Mouse (Mus musculus) kidney, postnatal 36 days (tissue): ENCODE data around the gene Cd247.
A peak's percentile ranks its signal among the peaks of the same experiment; 100 is the strongest.

Experiments
- DNase-seq, 2 experiments: peaks; one replicate each; pipeline ENCODE4 v3.0.0; 2021 to 2022; ENCODE audit warnings: mixed read lengths in 2 of 2

Cd247 gene

DNA sequence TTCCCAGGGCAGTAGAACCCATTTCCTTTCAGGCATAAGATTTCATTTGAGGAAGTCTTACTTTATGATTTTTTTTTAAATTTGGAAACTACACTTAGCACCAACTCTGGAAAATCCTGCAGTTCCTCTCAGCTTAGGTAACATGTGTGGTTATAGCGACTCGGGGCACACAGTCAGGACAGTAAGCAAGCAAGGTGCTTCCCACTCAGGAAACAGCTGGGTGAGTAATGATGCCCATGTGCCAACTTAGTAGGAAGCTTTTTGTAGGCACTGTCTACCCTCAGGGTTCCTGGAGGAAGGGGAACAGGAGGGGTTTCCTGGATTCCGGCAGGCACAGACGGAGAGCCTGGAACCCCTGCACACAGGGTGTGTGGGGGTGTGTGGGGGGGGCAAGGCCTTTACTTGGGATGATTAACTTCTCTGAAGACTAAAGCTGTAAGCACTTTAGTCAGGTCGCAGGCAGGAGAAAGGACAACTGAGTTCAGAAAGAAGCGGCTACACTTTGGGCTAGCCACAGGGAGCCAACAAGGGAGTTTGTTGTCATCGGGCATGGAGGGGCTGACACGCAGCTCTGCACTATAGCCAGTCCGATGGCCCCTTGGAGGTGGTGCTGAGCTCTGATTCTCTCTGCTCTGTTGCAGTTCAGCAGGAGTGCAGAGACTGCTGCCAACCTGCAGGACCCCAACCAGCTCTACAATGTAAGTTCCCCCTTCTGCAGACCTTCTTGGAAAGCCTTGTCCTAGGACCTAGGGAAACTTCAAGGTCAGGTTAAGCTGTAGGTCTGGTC lies 67.5 kb downstream of the Cd247 start:
- DNase-seq, result peak in 1 of 2 experiments; percentile 23

GRCm38 (mm10) chr1:165857279-165857678 lies 68.8 kb downstream of the Cd247 start:
- DNase-seq, result no peak

- DNase-seq, result peak in 1 of 2 experiments; percentile 45
Measured at GRCm38 (mm10) chr1:165858356-165858755, 69.9 kb downstream of the Cd247 start.

DNA sequence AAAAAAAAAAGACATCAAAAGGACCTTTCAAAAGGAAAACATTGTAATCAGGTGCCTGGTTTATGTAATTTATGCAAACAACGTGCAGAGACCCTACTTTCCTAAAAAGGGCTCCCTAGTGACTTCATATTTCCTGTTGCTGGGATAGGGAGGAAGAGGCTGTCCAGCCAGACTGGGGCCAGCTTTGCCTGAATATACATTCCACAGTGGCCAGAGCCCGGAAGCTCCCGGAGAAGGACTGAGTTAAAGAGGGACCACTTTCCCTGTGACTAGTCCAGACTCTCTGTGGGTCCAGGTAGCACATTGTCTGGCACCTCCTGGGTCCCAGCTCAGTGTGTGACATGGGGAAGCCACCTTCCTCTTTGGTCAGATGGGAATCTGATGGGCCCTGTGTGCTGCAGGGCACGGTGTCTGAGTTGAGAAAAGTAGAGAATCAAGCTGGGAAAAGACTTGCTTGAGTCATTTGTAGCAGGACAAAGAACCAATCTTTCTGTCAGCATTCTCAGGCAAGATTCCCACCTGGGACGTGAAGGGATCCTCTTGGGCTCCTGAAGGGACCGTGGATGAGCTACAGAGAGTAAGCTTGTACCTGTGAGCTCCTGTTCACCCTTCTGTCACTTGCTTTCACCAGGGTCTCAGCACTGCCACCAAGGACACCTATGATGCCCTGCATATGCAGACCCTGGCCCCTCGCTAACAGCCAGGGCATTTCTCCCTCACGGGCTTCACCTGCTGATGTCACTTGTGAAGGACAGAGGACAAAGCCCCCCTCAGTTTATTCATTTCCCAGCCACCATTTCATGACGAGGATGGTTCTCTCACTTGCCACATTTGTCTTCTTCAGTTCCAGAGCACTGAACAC lies 72.1 kb downstream of the Cd247 start:
- DNase-seq, result no peak

DNA sequence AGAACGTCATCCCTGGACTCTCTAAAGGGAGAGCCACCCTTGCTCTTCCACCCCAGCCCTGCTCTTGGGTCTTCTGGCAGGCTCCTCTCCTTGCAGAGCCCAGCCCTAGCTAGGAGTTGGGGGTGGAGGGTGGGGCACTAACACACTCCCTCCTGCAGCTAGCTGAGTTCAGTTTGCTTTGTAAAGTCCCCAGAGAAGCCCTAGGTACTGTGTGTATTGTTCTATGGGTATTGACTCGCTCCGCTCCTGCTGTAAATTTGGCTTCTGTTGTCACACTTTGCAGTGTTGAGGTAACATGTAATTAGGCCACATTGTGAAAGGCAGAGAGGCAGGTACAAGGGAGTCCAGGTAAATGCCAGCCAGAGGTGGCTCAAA lies 72.7 kb downstream of the Cd247 start:
- no peak for DNase-seq

DNA sequence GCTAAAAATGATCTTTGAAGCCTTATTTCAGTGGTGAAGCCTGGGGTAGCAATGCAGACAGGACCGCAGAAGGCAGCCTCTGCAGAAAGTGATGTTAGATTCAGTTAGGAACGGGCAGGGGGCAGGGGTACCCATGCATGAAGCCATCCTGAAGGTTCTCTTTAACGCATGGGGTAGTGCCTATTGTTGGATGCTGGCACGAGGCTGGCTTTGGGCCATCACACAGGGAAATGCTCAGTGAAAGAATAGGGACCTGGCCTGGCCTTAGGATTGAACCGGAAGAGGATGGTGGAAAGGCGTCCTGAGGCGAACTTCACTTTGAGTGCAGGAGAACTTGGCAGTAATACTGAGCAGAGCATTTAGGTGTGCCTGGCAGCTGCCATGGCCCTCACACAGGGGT lies 73.6 kb downstream of the Cd247 start:
- no peak for DNase-seq

GRCm38 (mm10) chr1:165864864-165865795 lies 76.6 kb downstream of the Cd247 start:
- DNase-seq, result no peak

GRCm38 (mm10) chr1:165866630-165867280 lies 78.3 kb downstream of the Cd247 start:
- no peak for DNase-seq

DNA sequence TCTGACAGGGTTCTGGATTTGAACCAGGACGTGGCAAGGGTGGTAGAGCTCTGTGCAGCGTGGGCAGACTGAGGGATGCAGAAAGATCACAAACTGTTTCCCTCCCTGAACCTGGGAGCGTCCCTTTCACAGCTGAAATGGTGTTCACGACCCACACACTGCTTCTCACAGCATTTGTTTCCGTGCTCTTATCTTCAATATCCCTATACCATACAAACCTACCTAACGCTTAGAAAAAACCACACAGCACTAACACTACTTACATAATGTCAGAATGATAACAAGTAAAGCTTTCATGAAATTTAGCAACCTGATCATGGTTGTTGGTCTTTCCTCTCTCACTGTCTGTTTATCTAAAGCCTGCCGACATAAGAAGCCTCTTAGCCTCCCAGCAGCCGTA lies 80.2 kb downstream of the Cd247 start:
- no peak for DNase-seq

GRCm38 (mm10) chr1:165874645-165875044 lies 86.2 kb downstream of the Cd247 start:
- DNase-seq, result no peak

DNA sequence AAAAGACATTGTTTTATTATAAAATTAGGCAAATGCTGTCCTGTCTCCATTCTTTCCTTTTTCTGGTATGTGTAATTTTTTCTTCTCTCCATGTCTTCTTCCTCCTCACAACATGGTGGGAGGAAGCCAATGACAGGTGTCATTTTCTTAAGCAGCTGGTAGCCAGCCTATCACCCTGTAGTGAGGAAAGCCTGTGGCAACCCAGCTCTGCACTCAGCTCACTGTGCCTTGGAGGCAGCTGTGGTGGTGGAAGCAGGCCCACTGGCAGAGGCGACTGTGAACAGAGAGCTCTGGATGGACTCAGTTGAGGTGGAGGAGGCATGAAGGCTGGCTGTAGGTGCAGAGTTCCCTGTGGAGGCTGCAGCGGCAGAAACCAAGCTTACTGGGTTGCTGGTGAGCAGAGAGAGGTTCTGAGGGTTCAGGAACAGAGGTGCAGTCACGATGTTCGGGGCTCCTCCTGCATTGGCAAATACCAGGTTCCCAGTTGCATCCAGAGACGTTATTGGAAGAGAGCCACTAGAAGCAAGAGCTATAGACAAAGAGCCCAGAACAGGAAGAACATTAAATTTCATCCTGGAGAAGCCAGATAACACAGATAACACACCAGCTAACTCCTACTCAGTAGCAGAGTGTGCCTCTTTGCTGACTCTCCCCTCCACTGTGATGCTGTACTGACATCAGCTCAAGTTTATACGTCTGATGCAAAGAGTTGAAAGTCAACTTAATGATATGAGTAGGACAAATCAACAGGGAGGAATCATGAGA lies 87.2 kb downstream of the Cd247 start:
- no peak for DNase-seq

GRCm38 (mm10) chr1:165878751-165879150 lies 90.3 kb downstream of the Cd247 start:
- DNase-seq, result no peak

DNA sequence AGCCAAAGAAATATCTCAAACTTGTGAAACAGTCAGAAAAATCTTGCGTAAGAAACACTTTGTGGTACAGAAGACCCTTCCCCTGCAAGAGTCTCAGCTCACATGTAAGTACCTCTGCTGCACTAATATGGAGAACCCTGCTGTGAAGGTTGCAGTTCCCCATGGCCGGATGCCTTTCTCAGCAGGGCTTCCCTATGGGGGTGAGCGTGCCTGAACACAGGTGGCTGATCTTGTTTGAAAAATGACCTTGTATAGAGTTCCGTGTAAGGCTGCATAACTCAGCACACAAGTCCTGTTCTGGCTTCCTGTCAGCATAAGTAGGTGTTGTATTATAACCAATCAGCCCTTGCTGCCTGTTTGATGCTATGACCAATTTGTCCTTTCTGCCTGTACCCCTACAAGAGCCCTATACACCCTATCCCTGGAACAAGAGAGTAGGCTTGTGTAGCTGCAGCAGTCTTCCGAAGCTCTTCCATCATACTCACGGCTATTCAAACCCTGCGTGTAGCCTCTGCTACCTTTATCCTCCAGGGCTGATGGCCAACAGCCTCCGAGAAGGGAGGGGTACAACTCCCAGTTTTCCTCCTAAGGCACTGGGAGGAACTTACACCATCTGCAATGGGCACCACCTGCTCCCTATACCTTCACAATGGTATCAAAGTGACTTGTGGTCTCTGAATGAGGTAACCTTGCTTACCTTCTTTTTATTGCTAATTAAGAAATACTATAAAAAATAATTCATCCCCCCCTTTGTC lies 93.8 kb downstream of the Cd247 start:
- DNase-seq, result no peak

GRCm38 (mm10) chr1:165891686-165892085 lies 103.2 kb downstream of the Cd247 start:
- no peak for DNase-seq

- no peak for DNase-seq
Measured at GRCm38 (mm10) chr1:165903596-165903995, 115.1 kb downstream of the Cd247 start.

DNA sequence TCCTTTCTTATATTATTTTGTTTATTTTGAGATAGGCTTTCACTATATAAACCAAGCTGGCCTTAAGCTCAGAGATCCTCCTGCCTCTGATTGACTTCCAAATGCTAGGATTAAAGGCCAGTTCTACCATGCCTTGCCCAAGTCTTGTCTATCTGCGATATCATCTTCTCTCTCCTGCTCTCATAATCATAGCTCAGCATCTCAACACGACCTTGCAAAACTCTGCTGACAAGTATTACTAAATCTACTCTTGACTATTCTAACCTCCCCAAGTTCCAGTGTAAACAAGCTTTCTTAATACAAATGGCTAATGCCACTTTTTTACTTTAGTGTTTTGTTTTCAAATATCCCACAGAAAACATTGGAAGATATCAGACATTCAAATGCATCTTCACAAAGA lies 119.7 kb downstream of the Cd247 start:
- no peak for DNase-seq

DNA sequence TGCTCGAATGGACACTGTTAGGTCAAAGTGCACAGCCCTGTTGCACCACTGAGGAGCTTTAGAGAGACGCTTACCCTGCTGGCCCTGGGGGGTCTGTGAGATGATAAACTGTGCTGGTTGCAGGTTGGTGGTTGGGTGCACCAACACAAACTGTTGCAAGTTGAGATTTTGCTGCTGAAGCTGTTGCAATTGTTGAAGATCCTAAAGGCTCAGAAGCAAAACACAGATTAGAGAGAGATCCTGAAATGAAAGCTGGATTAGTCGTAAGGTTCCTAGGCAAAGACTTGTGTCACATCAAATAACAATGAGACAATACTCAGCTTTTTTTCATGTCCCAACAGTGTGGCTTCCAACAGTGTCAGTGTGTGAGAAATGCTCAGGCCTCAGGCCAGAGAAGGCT lies 120.3 kb downstream of the Cd247 start:
- no peak for DNase-seq

DNA sequence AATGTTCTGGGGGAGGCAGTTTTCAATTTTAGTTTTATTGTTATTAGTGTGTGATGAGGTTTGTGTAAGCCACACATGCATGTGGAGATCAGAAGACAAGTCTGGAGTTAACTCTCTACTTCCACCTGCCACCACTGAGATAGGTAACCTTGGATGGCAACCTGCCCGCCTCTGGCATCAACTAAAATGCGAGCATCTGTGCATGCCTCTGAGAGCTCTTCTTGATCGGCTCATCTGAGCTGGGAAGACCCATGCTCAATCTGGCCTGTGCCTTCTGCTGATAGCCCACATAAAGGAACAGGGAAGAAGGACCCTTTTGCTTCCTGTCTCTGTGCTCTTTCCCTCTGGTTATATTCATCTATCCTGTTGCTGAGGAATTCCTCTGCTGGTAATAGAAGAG lies 121.0 kb downstream of the Cd247 start:
- no peak for DNase-seq

- DNase-seq, result no peak
Measured at GRCm38 (mm10) chr1:165913720-165914415, 125.4 kb downstream of the Cd247 start.

DNA sequence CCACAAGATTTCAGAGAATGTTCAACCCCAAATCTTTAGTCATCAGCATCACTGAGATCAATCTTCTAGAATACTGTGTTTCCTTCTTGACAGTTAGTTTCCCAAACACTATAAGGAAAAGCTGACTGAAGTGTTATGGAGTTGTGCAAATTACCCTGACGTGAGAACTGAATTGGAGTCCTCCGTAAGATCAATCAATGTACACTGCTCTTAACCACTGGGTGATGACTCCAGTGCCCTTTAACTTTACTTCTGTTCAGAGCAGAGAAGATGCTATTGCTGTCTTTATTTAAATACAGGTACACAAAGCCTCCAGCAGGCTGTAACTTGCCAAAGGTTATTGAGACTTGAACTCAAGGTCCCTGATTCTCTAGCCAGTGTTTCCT lies 125.9 kb downstream of the Cd247 start:
- no peak for DNase-seq
